Mouse (Mus musculus): Measurements from ENCODE around the gene Otub2.
A peak's percentile ranks its signal among the peaks of the same experiment; 100 is the strongest.

DNA sequence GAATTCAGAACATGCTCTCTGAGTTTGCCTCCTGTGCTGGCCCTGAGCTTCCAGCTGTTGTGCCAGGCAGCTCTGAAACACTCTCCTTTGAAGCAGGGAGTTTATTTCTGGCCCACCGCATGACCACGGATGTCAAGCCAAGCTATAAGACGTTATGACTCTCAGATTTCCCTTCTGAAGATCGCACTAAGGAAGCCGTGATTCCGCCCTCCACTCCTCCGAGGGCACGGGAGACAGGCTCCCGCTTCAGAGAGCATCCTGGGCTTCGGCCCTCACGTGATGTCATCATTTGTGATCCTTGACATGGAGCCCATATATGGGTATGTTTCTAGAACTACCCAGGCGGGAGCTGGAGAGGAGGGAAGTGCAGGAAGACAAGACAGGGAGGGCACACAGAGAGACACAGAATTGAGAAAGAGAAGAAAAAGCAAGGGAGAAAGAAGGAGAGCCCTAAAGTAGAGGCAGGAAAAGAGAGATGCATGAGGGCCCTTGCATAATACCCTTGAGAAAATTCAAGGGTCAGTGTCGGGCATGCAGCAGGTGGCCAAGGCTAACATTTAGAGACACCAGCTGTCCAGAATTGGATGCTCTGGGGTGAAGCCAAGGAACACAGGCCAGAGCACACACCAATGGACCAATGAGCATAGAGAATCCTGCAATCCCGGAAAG is 32.6 kb upstream of the Otub2 start, which contains the start of gene Asb2:
- TF ChIP-seq CTCF (IDR thresholded peaks at IDR 0.05): no peak
- TF ChIP-seq POLR2A (IDR thresholded peaks at IDR 0.05; ENCODE audit: insufficient read depth, low read depth, low read length): peak; percentile 94

Measured in heart, adult 2 months (tissue).